Mouse (Mus musculus): Measurements from ENCODE around the gene A630001G21Rik.

DNA sequence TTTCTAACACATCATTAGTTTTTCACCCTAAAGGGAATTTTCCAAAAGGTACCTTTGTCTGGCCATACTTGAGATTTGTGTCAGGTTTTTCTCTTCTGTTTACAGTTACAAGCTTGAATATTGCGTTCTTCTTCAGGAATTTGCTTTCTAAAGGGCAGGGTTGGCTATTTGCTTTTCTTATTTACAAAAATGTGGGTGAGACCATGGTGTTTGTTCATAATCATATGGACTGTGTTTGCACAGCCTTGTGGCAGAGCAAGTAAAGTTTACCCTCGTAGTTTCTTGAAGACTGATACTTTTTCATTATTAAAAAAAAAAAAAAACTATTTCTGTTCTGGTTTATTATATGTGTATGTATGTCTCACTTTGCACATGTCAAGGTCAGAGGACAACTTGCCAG is 32.3 kb upstream of the A630001G21Rik start:
- TF ChIP-seq CTCF (IDR thresholded peaks at IDR 0.05) (no peak), EP300 (IDR thresholded peaks at IDR 0.05) (peak; percentile 85)

Data from lung, postnatal 0 days (tissue).